Mouse (Mus musculus): ENCODE results near the gene Aven. TPM values are rescaled to one million over a fixed set of nuclear protein-coding genes. Genes with fewer than 3 reads are reported as not detected.

The Aven gene
- polyA plus RNA-seq, 1 experiment from 2014 or later, result 5.3 TPM

DNA sequence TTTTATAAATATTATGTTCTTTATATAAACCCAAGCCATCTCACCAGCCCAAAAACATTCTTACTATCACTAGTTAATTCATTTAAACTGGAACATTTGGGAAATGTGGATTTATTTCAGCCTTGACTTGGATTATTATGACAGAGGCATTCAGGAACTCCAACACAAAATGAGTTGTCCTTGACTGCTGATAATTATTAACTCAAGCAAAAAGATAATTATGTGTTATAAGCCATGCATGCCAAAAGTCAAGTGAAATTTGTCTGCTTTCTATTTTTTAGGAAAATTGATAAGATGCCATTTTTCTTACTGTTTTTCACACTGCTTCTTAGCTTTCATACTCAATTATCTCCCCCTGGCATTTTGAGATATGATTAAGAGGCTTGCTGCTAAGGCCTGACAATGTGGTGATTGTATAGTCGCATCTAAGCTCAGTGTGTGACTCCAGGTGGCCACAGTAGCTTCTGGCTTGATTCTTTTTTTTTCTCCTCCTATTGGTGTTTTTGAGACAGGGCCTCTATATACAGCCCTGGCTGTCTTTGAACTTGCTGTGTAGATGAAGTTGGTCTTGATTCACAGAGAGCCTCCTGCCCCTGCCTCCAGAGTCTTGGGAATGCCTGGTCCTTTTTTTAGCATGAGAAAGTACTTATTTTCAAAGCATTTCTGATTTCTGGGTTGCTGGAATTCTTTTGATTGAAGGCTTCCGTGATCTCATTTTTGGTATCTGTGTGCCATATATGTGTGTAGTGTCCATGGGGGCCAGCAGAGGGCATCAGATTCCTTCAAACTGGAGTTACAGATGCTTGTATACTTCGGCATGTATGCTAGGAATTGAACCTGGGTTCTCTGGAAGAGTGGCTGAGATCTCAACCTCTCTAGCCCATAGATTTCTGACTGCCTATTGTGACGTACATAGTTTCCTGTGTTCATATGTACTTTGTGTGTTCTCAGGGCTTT is 28.0 kb downstream of the Aven start:
- no peak overlapping the region for H3K9ac ChIP-seq
- H3K4me3 ChIP-seq, result no peak overlapping the region
- no peak for ATAC-seq (replicated peaks; ENCODE audit: insufficient number of reproducible peaks, insufficient read depth, low FRiP score, low read depth)
- H3K36me3 ChIP-seq, result no peaks in the 10 kb centered on the region
- WGBS, result 82% methylated on average over 4 of the region's 4 CpGs
- no peaks in the 10 kb centered on the region for H3K27me3 ChIP-seq
- no peaks in the 10 kb centered on the region for H3K4me1 ChIP-seq (replicated peaks)
- no peaks in the 10 kb centered on the region for H3K9me3 ChIP-seq (replicated peaks)
- no peak overlapping the region for H3K27ac ChIP-seq
- H3K4me2 ChIP-seq, result no peak overlapping the region

DNA sequence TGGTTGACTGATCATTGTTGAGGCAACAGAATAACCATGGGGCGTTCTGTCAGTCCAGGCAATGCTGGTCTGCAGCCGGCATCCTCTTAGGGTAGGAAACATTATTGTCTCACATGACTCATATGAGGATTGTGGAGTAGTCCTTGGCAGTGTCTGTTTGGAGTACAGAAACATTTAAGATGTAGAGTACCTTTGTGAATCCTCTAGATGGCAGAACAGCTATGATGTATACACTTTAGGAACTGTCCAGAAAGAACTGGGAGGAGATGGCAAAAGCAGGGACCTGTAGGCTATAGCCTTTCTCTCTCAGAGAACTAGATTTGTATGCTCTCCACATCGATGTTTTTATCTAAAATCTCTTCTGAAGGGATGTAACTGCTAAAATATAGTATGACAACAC is 34.2 kb downstream of the Aven start:
- Histone ChIP-seq H3K4me2 (no peak overlapping the region), H3K9ac (no peak overlapping the region), H3K4me3 (no peak overlapping the region), H3K27me3 (no peaks in the 10 kb centered on the region), H3K27ac (no peak overlapping the region), H3K36me3 (no peaks in the 10 kb centered on the region), H3K4me1 (replicated peaks) (no peaks in the 10 kb centered on the region), H3K9me3 (replicated peaks) (no peaks in the 10 kb centered on the region)
- no peak for ATAC-seq (replicated peaks; ENCODE audit: insufficient number of reproducible peaks, insufficient read depth, low FRiP score, low read depth)
- WGBS, result 81% methylated on average over 3 of the region's 3 CpGs

GRCm38 (mm10) chr2:112532812-112533496 is 40.2 kb downstream of the Aven start:
- H3K4me2 ChIP-seq, result no peak overlapping the region
- no peak overlapping the region for H3K4me3 ChIP-seq
- 56% methylated on average over 10 of the region's 10 CpGs for WGBS
- peaks cover 5% of the 10 kb centered on the region; the same call in 1 of the 2 replicates for H3K4me1 ChIP-seq (replicated peaks)
- ATAC-seq (replicated peaks; ENCODE audit: insufficient number of reproducible peaks, insufficient read depth, low FRiP score, low read depth), result no peak
- no peak overlapping the region for H3K27ac ChIP-seq
- no peaks in the 10 kb centered on the region for H3K9me3 ChIP-seq (replicated peaks)
- no peaks in the 10 kb centered on the region for H3K36me3 ChIP-seq
- H3K9ac ChIP-seq, result no peak overlapping the region
- no peaks in the 10 kb centered on the region for H3K27me3 ChIP-seq

GRCm38 (mm10) chr2:112534677-112535222 is 42.0 kb downstream of the Aven start:
- H3K4me3 ChIP-seq, result no peak overlapping the region
- 66% methylated on average over 14 of the region's 14 CpGs for WGBS
- no peaks in the 10 kb centered on the region for H3K36me3 ChIP-seq
- no peak overlapping the region for H3K9ac ChIP-seq
- no peak overlapping the region for H3K4me2 ChIP-seq
- H3K4me1 ChIP-seq (replicated peaks), result peaks cover 5% of the 10 kb centered on the region; the same call in 1 of the 2 replicates
- H3K9me3 ChIP-seq (replicated peaks), result no peaks in the 10 kb centered on the region
- H3K27ac ChIP-seq, result no peak overlapping the region
- H3K27me3 ChIP-seq, result no peaks in the 10 kb centered on the region
- ATAC-seq (replicated peaks; ENCODE audit: insufficient number of reproducible peaks, insufficient read depth, low FRiP score, low read depth), result no peak

DNA sequence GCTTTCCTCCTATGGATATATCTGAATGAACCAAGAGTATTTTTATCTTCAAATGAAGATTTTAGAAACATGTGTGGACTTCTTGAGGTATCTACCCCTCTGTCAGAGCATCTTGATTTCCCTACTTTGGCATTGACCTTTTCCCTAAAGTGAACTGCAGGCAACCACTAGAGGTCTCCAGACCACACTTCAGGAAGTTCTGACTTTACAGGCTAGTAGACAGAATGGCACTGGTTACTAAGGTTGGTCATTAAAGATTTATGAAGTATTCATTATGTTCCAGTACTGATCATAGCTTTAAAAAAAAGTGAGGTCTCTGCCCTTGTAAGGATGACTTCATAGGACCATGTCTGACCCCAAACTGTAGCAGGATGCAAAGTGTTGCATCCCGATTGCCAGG is 46.0 kb downstream of the Aven start:
- H3K4me1 ChIP-seq (replicated peaks), result peaks cover 5% of the 10 kb centered on the region; the same call in 1 of the 2 replicates
- H3K27ac ChIP-seq, result no peak overlapping the region
- no peaks in the 10 kb centered on the region for H3K9me3 ChIP-seq (replicated peaks)
- no peaks in the 10 kb centered on the region for H3K27me3 ChIP-seq
- 94% methylated on average over 1 of the region's 1 CpGs for WGBS
- H3K9ac ChIP-seq, result no peak overlapping the region
- no peak for ATAC-seq (replicated peaks; ENCODE audit: insufficient number of reproducible peaks, insufficient read depth, low FRiP score, low read depth)
- no peaks in the 10 kb centered on the region for H3K36me3 ChIP-seq
- H3K4me2 ChIP-seq, result no peak overlapping the region
- H3K4me3 ChIP-seq, result no peak overlapping the region

DNA sequence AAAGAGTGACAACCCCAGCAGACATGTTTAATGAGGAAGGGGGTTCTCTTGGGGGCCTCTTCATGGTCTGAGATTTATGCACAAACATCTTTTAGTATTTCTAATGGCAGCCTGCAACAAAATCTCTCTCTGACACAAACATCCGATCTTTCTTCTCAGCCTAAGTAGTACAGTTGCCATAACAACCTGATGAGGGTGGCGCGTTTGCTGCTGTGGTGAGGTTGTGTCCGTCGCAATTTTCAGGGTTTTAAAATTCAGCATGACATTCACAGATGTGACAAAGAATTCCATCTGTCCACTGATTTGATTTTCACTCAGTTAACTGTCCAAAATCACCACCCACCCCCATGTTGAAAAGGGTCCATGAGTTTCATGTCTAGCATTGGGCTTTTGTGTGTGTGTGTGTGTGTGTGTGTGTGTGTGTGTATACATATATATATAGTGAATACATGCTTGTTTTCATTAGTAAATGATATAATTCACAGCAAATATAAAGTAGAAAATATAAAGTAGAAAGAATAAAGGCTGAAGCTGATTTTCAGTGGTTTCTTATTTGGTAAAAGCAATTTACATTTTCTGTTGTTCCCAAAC is 49.0 kb downstream of the Aven start:
- no peak overlapping the region for H3K4me2 ChIP-seq
- ATAC-seq (replicated peaks; ENCODE audit: insufficient number of reproducible peaks, insufficient read depth, low FRiP score, low read depth), result no peak
- H3K36me3 ChIP-seq, result no peaks in the 10 kb centered on the region
- no peak overlapping the region for H3K4me3 ChIP-seq
- no peaks in the 10 kb centered on the region for H3K27me3 ChIP-seq
- whole genome bisulfite sequencing, result 85% methylated on average over 5 of the region's 5 CpGs
- H3K9me3 ChIP-seq (replicated peaks), result no peaks in the 10 kb centered on the region
- 0 out of 2 replicates have a peak, but pooled peaks cover 3% of the 10 kb centered on the region for H3K4me1 ChIP-seq (replicated peaks)
- H3K27ac ChIP-seq, result no peak overlapping the region
- H3K9ac ChIP-seq, result no peak overlapping the region

DNA sequence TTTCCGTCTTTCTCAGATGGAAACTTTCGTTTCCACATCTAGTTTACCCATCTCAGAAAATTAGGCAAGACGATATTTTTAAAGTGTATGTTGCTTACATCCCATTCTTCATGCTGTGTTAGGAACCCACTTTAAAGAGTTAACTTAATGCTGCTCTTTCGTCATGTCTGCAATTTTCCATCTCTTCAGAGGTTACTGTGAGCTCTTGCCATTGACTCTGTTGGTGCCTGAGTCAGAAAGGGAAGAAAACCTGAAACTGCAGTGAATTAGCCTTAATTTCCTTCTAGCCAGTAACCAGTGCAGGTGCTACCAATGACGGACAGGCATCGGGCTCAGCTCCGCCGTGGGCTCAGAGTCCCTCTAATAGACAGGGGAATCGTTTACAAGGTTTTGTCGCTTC is 63.8 kb downstream of the Aven start:
- Histone ChIP-seq H3K9ac (no peak overlapping the region), H3K27ac (no peak overlapping the region), H3K36me3 (no peaks in the 10 kb centered on the region), H3K4me1 (replicated peaks) (no peaks in the 10 kb centered on the region), H3K9me3 (replicated peaks) (no peaks in the 10 kb centered on the region), H3K4me2 (no peak overlapping the region), H3K4me3 (no peak overlapping the region), H3K27me3 (no peaks in the 10 kb centered on the region)
- 90% methylated on average over 10 of the region's 10 CpGs for WGBS
- no peak for ATAC-seq (replicated peaks; ENCODE audit: insufficient number of reproducible peaks, insufficient read depth, low FRiP score, low read depth)

GRCm38 (mm10) chr2:112557453-112557852 is 64.7 kb downstream of the Aven start:
- no peaks in the 10 kb centered on the region for H3K4me1 ChIP-seq (replicated peaks)
- H3K27me3 ChIP-seq, result no peaks in the 10 kb centered on the region
- no peak for ATAC-seq (replicated peaks; ENCODE audit: insufficient number of reproducible peaks, insufficient read depth, low FRiP score, low read depth)
- H3K9me3 ChIP-seq (replicated peaks), result no peaks in the 10 kb centered on the region
- no peak overlapping the region for H3K4me3 ChIP-seq
- no peak overlapping the region for H3K27ac ChIP-seq
- no peak overlapping the region for H3K9ac ChIP-seq
- no peaks in the 10 kb centered on the region for H3K36me3 ChIP-seq
- H3K4me2 ChIP-seq, result no peak overlapping the region

GRCm38 (mm10) chr2:112561549-112561948 is 68.8 kb downstream of the Aven start:
- Histone ChIP-seq H3K36me3 (no peaks in the 10 kb centered on the region), H3K27me3 (no peaks in the 10 kb centered on the region), H3K27ac (no peak overlapping the region), H3K4me2 (no peak overlapping the region), H3K4me1 (replicated peaks) (no peaks in the 10 kb centered on the region), H3K4me3 (no peak overlapping the region), H3K9me3 (replicated peaks) (no peaks in the 10 kb centered on the region), H3K9ac (no peak overlapping the region)
- WGBS, result 84% methylated on average over 7 of the region's 7 CpGs
- no peak for ATAC-seq (replicated peaks; ENCODE audit: insufficient number of reproducible peaks, insufficient read depth, low FRiP score, low read depth)

DNA sequence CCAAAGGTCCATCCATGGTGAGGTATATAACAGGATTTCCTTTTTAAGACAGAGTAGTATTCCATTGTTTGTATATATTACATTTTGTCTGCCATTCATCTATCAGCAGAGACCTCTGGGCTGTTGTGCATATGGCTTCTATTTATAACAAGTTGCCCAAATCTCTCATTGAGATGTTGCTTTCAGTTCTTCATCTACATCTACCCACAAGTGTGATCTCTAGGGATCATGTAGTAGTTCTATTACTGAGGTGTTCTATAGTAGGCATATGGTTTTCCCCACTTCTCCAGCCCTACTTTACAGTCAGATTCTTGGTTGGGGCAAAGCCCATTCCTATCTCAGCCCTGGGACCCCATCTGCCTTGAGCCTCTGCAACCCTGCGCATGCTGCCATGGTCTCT is 72.3 kb downstream of the Aven start:
- no peak for ATAC-seq (replicated peaks; ENCODE audit: insufficient number of reproducible peaks, insufficient read depth, low FRiP score, low read depth)
- no peak overlapping the region for H3K27ac ChIP-seq
- H3K9me3 ChIP-seq (replicated peaks), result no peaks in the 10 kb centered on the region
- H3K27me3 ChIP-seq, result no peaks in the 10 kb centered on the region
- WGBS, result 93% methylated on average over 1 of the region's 1 CpGs
- H3K4me2 ChIP-seq, result no peak overlapping the region
- no peak overlapping the region for H3K9ac ChIP-seq
- H3K36me3 ChIP-seq, result no peaks in the 10 kb centered on the region
- no peak overlapping the region for H3K4me3 ChIP-seq
- H3K4me1 ChIP-seq (replicated peaks), result no peaks in the 10 kb centered on the region
